Mouse (Mus musculus) megakaryocyte, embryonic 14.5 days (primary cell): ENCODE results near the gene Cit.

Source experiments
- FLI1 ChIP-seq: IDR thresholded peaks from 2 replicates; pipeline ENCODE4 v1.6.1; 2012; ENCODE audit warnings: low read length, inconsistent platforms, mixed read lengths
- GATA1 ChIP-seq: IDR thresholded peaks from 3 replicates; pipeline ENCODE4 v1.6.1; 2012; ENCODE audit warnings: mixed read lengths, low read length, inconsistent platforms, borderline replicate concordance

- TF ChIP-seq GATA1 (no peak), FLI1 (no peak)
Observed at GRCm38 (mm10) chr5:116031190-116031577, 186.1 kb downstream of the Cit start.
